In the genomic region with DNA sequence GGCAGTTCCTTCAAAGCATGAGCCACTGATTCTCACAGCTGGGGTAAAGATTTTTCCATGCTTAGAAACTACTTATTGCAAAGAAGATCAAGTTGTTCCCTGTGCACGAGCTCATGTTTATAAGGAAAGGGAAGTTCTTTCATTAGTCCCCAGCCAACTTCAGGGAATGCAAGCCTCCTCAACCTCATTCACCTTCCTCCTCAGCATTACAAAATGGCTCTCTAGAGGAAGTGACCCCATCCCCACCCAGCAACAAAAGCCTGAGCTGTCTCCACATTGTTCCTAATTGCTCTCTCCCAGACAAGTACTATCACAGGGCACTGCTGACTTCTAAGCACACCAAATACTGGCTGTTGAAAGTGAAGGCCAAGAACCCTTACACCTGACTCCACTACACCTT, we compare ENCODE assay signal across 26 mouse cellular contexts. TPM values are rescaled to one million over a fixed set of nuclear protein-coding genes. Genes with fewer than 3 reads are reported as not detected.
DNase-seq lines count a peak whose midpoint lies in the region; ATAC-seq and TF ChIP-seq lines count a peak whose summit lies in the region.
"Had no signal": no experiment of that assay in that cellular context is flagged by ENCODE, and none has a peak within 500 bp of the region (broad histone marks: within the 10 kb centered on the region; RNA-seq: fewer than 3 reads in every experiment).

No protein-coding gene starts in this region.

- peak overlapping the region; percentile 30 for H3K27ac ChIP-seq in heart, postnatal 0 days (ENCODE audit: low read depth)
- no peak overlapping the region for H3K27ac ChIP-seq in heart, embryonic 11.5 days (ENCODE audit: low read depth, low read length)
- peak overlapping the region; percentile 39 for H3K27ac ChIP-seq in bone marrow macrophage, adult 2 months (ENCODE audit: insufficient read depth, low read depth, low read length)
- H3K27ac ChIP-seq in lung, embryonic 16.5 days (ENCODE audit: low read length): peak overlapping the region; percentile 20; the same call in 1 of the 2 replicates
- H3K27ac ChIP-seq in midbrain, embryonic 13.5 days: no peak overlapping the region
- H3K27ac ChIP-seq: forebrain, embryonic 15.5 days; heart, embryonic 13.5 days; hindbrain, embryonic 12.5 days had no signal

- TF ChIP-seq EP300 in heart, postnatal 0 days (IDR thresholded peaks at IDR 0.05; ENCODE audit: low read depth): no peak

- TF ChIP-seq CTCF in heart, postnatal 0 days (IDR thresholded peaks at IDR 0.05; ENCODE audit: low read depth): no peak
- no peak for TF ChIP-seq CTCF in bone marrow macrophage, adult 2 months (IDR thresholded peaks at IDR 0.05; ENCODE audit: low read depth, low read length)

- H3K9me3 ChIP-seq in heart, postnatal 0 days (replicated peaks; ENCODE audit: control insufficient read depth, low read length): no peaks in the 10 kb centered on the region
- no peaks in the 10 kb centered on the region for H3K9me3 ChIP-seq in heart, embryonic 11.5 days (replicated peaks; ENCODE audit: control insufficient read depth, low read length)
- H3K9me3 ChIP-seq in lung, embryonic 16.5 days (ENCODE audit: control insufficient read depth, low read length): no peaks in the 10 kb centered on the region
- H3K9me3 ChIP-seq in midbrain, embryonic 13.5 days: no peaks in the 10 kb centered on the region
- H3K9me3 ChIP-seq: forebrain, embryonic 15.5 days; heart, embryonic 13.5 days; hindbrain, embryonic 12.5 days had no signal

- WGBS in heart, postnatal 0 days: 59% methylated on average over 1 of the region's 1 CpGs
- WGBS in heart, embryonic 11.5 days (ENCODE audit: insufficient replicate concordance): 50% methylated on average over 1 of the region's 1 CpGs
- 42% methylated on average over 1 of the region's 1 CpGs for WGBS in lung, embryonic 16.5 days
- 57% methylated on average over 1 of the region's 1 CpGs for WGBS in midbrain, embryonic 13.5 days

- H3K27me3 ChIP-seq in heart, postnatal 0 days (ENCODE audit: control insufficient read depth, insufficient read depth, low read length): no peaks in the 10 kb centered on the region
- no peaks in the 10 kb centered on the region for H3K27me3 ChIP-seq in heart, embryonic 11.5 days (ENCODE audit: control insufficient read depth, insufficient read depth, low read length)
- H3K27me3 ChIP-seq in lung, embryonic 16.5 days (ENCODE audit: control insufficient read depth, insufficient read depth, low read depth, low read length): no peaks in the 10 kb centered on the region
- no peaks in the 10 kb centered on the region for H3K27me3 ChIP-seq in midbrain, embryonic 13.5 days
- H3K27me3 ChIP-seq: forebrain, embryonic 15.5 days; heart, embryonic 13.5 days; hindbrain, embryonic 12.5 days had no signal

- H3K9ac ChIP-seq in heart, postnatal 0 days (replicated peaks; ENCODE audit: low read depth, low read length): no peak overlapping the region
- H3K9ac ChIP-seq in heart, embryonic 11.5 days (ENCODE audit: low read depth, low read length): no peak overlapping the region
- no peak overlapping the region for H3K9ac ChIP-seq in lung, embryonic 16.5 days (ENCODE audit: low read length)
- H3K9ac ChIP-seq in midbrain, embryonic 13.5 days (replicated peaks): no peak overlapping the region
- H3K9ac ChIP-seq: forebrain, embryonic 15.5 days; heart, embryonic 13.5 days; hindbrain, embryonic 12.5 days had no signal

- DNase-seq in heart, postnatal 0 days (ENCODE audit: low spot score): no peak
- DNase-seq in left cerebral cortex, postnatal 36 days (ENCODE audit: low spot score in 2 of 2): no peak
- DNase-seq in spleen, postnatal 4 days (ENCODE audit: low spot score in 2 of 2): no peak
- DNase-seq: adrenal gland, adult 2 months; cerebellum, adult 11-12 months; cerebellum, postnatal 25 days; kidney, adult 9 months; kidney, postnatal 36 days; liver; right cerebral cortex, postnatal 14 days; thymus, postnatal 4 days had no signal

- no peaks in the 10 kb centered on the region for H3K4me1 ChIP-seq in heart, postnatal 0 days (ENCODE audit: control insufficient read depth, insufficient read depth)
- no peaks in the 10 kb centered on the region for H3K4me1 ChIP-seq in heart, embryonic 11.5 days (ENCODE audit: control insufficient read depth, insufficient read depth, low read length)
- H3K4me1 ChIP-seq in bone marrow macrophage, adult 2 months (ENCODE audit: control insufficient read depth, insufficient read depth, low read length): peaks cover 43% of the 10 kb centered on the region
- no peaks in the 10 kb centered on the region for H3K4me1 ChIP-seq in lung, embryonic 16.5 days (replicated peaks; ENCODE audit: control insufficient read depth, insufficient read depth, low read length)
- no peaks in the 10 kb centered on the region for H3K4me1 ChIP-seq in midbrain, embryonic 13.5 days (replicated peaks)
- H3K4me1 ChIP-seq: forebrain, embryonic 15.5 days; heart, embryonic 13.5 days; hindbrain, embryonic 12.5 days had no signal

- ATAC-seq in heart, postnatal 0 days (ENCODE audit: insufficient read depth, low read depth): no peak
- ATAC-seq in heart, embryonic 11.5 days (replicated peaks; ENCODE audit: insufficient number of reproducible peaks, low FRiP score, low TSS enrichment): no peak
- peak; percentile 51; the same call in 1 of the 2 replicates for ATAC-seq in lung, embryonic 16.5 days (ENCODE audit: low read depth)
- ATAC-seq in megakaryocyte, adult 5-6 weeks (ENCODE audit: poor library complexity, severe bottlenecking): peak; percentile 56
- no peak for ATAC-seq in midbrain, embryonic 13.5 days
- ATAC-seq: forebrain, embryonic 15.5 days; inflammation-experienced regulatory T-cells, adult 6 months; midbrain, embryonic 16.5 days had no signal

- TF ChIP-seq POLR2A in bone marrow macrophage, adult 2 months (IDR thresholded peaks at IDR 0.05; ENCODE audit: borderline replicate concordance, low read depth, low read length): no peak

- H3K36me3 ChIP-seq in heart, postnatal 0 days (replicated peaks; ENCODE audit: control insufficient read depth, insufficient read depth, low read length): no peaks in the 10 kb centered on the region
- no peaks in the 10 kb centered on the region for H3K36me3 ChIP-seq in heart, embryonic 11.5 days (ENCODE audit: control insufficient read depth, insufficient read depth, low read length)
- no peaks in the 10 kb centered on the region for H3K36me3 ChIP-seq in lung, embryonic 16.5 days (ENCODE audit: control insufficient read depth, insufficient read depth, low read length)
- H3K36me3 ChIP-seq in midbrain, embryonic 13.5 days: no peaks in the 10 kb centered on the region
- H3K36me3 ChIP-seq: forebrain, embryonic 15.5 days; heart, embryonic 13.5 days; hindbrain, embryonic 12.5 days had no signal

- H3K4me3 ChIP-seq in heart, postnatal 0 days (ENCODE audit: low read depth, low read length): no peak overlapping the region
- H3K4me3 ChIP-seq in heart, embryonic 11.5 days (ENCODE audit: low read depth, low read length): no peak overlapping the region
- H3K4me3 ChIP-seq in bone marrow macrophage, adult 2 months (ENCODE audit: insufficient read depth, low read length): no peak overlapping the region
- H3K4me3 ChIP-seq in lung, embryonic 16.5 days (ENCODE audit: low read length): no peak overlapping the region
- H3K4me3 ChIP-seq in midbrain, embryonic 13.5 days (replicated peaks): no peak overlapping the region
- H3K4me3 ChIP-seq: erythroblast, embryonic 14.5 days; forebrain, embryonic 15.5 days; heart, embryonic 13.5 days; hindbrain, embryonic 12.5 days had no signal

- no peak overlapping the region for H3K4me2 ChIP-seq in heart, postnatal 0 days (ENCODE audit: low read depth, low read length)
- no peak overlapping the region for H3K4me2 ChIP-seq in heart, embryonic 11.5 days
- H3K4me2 ChIP-seq in lung, embryonic 16.5 days (ENCODE audit: low read depth, low read length): no peak overlapping the region
- H3K4me2 ChIP-seq in midbrain, embryonic 13.5 days (replicated peaks): no peak overlapping the region
- H3K4me2 ChIP-seq: forebrain, embryonic 15.5 days; heart, embryonic 13.5 days; hindbrain, embryonic 12.5 days had no signal

- intact Hi-C loops in left cerebral cortex, postnatal 36 days (cut with DNase I): no loop called here

RNA-seq across cellular contexts. Expression of a gene that starts 14.8 kb away (rescaled TPM):
- 8.0 and 10.6 TPM in 2 replicates for total RNA-seq in heart, postnatal 0 days (2014; rRNA removed; ENCODE audit: low replicate concordance)
- 6.0 and 6.3 TPM in 2 replicates for polyA plus RNA-seq in heart, postnatal 0 days (2015; fragmentation: Nextera tagmentation; extraction: Ambion mirVana)
- polyA plus RNA-seq in heart, embryonic 11.5 days (2014; fragmentation: Nextera tagmentation; extraction: Ambion mirVana): 8.3 and 9.9 TPM in 2 replicates
- polyA plus RNA-seq in bone marrow macrophage, adult 2 months (2012; ENCODE audit: insufficient read depth, insufficient read length, missing spikeins): 23.1 and 28.0 TPM in 2 replicates
- 17.6 and 19.3 TPM in 2 replicates for polyA plus RNA-seq in lung, embryonic 16.5 days (2015; fragmentation: Nextera tagmentation; extraction: Ambion mirVana)
- total RNA-seq in megakaryocyte, adult 5-6 weeks (2015): 27.6 and 28.5 TPM in 2 replicates
- 30.4 and 31.5 TPM in 2 replicates for total RNA-seq in megakaryocyte, adult 5-6 weeks (2017)
- 10 to 100 TPM; 22.9 to 30.1 TPM for total RNA-seq in left cerebral cortex, postnatal 36 days (2021)
- polyA plus RNA-seq in midbrain, embryonic 13.5 days (2015; fragmentation: Nextera tagmentation; extraction: Ambion mirVana): 20.7 and 24.1 TPM in 2 replicates
- polyA plus RNA-seq: erythroblast, embryonic 14.5 days had no signal

RNA-seq across cellular contexts. Expression of a gene that starts 34.2 kb away (rescaled TPM):
- 32.2 and 49.9 TPM in 2 replicates for total RNA-seq in heart, postnatal 0 days (2014; rRNA removed; ENCODE audit: low replicate concordance)
- polyA plus RNA-seq in heart, postnatal 0 days (2015; fragmentation: Nextera tagmentation; extraction: Ambion mirVana): 97.6 and 99.1 TPM in 2 replicates
- polyA plus RNA-seq in heart, embryonic 11.5 days (2014; fragmentation: Nextera tagmentation; extraction: Ambion mirVana): 78.5 and 82.0 TPM in 2 replicates
- 19.2 and 20.8 TPM in 2 replicates for polyA plus RNA-seq in bone marrow macrophage, adult 2 months (2012; ENCODE audit: insufficient read depth, insufficient read length, missing spikeins)
- polyA plus RNA-seq in lung, embryonic 16.5 days (2015; fragmentation: Nextera tagmentation; extraction: Ambion mirVana): 36.2 and 40.4 TPM in 2 replicates
- total RNA-seq in megakaryocyte, adult 5-6 weeks (2015): 34.2 and 38.7 TPM in 2 replicates
- total RNA-seq in megakaryocyte, adult 5-6 weeks (2017): 50.3 and 50.5 TPM in 2 replicates
- total RNA-seq in left cerebral cortex, postnatal 36 days (2021): 10 to 100 TPM; 40.6 to 42.7 TPM
- 42.8 and 47.4 TPM in 2 replicates for polyA plus RNA-seq in midbrain, embryonic 13.5 days (2015; fragmentation: Nextera tagmentation; extraction: Ambion mirVana)

RNA-seq across cellular contexts. Expression of a gene that starts 34.6 kb away (rescaled TPM):
- total RNA-seq in heart, postnatal 0 days (2014; rRNA removed; ENCODE audit: low replicate concordance): not detected in 2 replicates
- not detected in 2 replicates for polyA plus RNA-seq in heart, postnatal 0 days (2015; fragmentation: Nextera tagmentation; extraction: Ambion mirVana)
- polyA plus RNA-seq in heart, embryonic 11.5 days (2014; fragmentation: Nextera tagmentation; extraction: Ambion mirVana): 0.15 TPM in 1 of 2 replicates, not detected in the other
- not detected in 2 replicates for polyA plus RNA-seq in bone marrow macrophage, adult 2 months (2012; ENCODE audit: insufficient read depth, insufficient read length, missing spikeins)
- polyA plus RNA-seq in lung, embryonic 16.5 days (2015; fragmentation: Nextera tagmentation; extraction: Ambion mirVana): not detected in 2 replicates
- not detected in 2 replicates for total RNA-seq in megakaryocyte, adult 5-6 weeks (2015)
- not detected in 2 replicates for total RNA-seq in megakaryocyte, adult 5-6 weeks (2017)
- total RNA-seq in left cerebral cortex, postnatal 36 days (2021): not detected
- not detected in 2 replicates for polyA plus RNA-seq in midbrain, embryonic 13.5 days (2015; fragmentation: Nextera tagmentation; extraction: Ambion mirVana)
- total RNA-seq: adrenal gland, adult 2 months; layer of hippocampus, postnatal 10 days; left cerebral cortex, postnatal 14 days; MEL had no signal
- polyA plus RNA-seq: adrenal gland, adult 2 months; embryonic facial prominence, embryonic 11.5 days; erythroblast, embryonic 14.5 days; forebrain, embryonic 15.5 days; heart, embryonic 13.5 days; hindbrain, embryonic 12.5 days; inflammation-experienced regulatory T-cells, adult 6 months had no signal

RNA-seq across cellular contexts. Expression of a gene that starts 56.4 kb away (rescaled TPM):
- total RNA-seq in heart, postnatal 0 days (2014; rRNA removed; ENCODE audit: low replicate concordance): not detected in 2 replicates
- polyA plus RNA-seq in heart, postnatal 0 days (2015; fragmentation: Nextera tagmentation; extraction: Ambion mirVana): not detected in 2 replicates
- not detected in 2 replicates for polyA plus RNA-seq in heart, embryonic 11.5 days (2014; fragmentation: Nextera tagmentation; extraction: Ambion mirVana)
- not detected in 2 replicates for polyA plus RNA-seq in bone marrow macrophage, adult 2 months (2012; ENCODE audit: insufficient read depth, insufficient read length, missing spikeins)
- polyA plus RNA-seq in lung, embryonic 16.5 days (2015; fragmentation: Nextera tagmentation; extraction: Ambion mirVana): not detected in 2 replicates
- total RNA-seq in megakaryocyte, adult 5-6 weeks (2015): not detected in 2 replicates
- total RNA-seq in megakaryocyte, adult 5-6 weeks (2017): not detected in 2 replicates
- total RNA-seq in left cerebral cortex, postnatal 36 days (2021): not detected
- polyA plus RNA-seq in midbrain, embryonic 13.5 days (2015; fragmentation: Nextera tagmentation; extraction: Ambion mirVana): not detected in 2 replicates
- total RNA-seq: adrenal gland, adult 2 months; layer of hippocampus, postnatal 10 days; left cerebral cortex, postnatal 14 days; MEL had no signal
- polyA plus RNA-seq: adrenal gland, adult 2 months; embryonic facial prominence, embryonic 11.5 days; erythroblast, embryonic 14.5 days; forebrain, embryonic 15.5 days; heart, embryonic 13.5 days; hindbrain, embryonic 12.5 days; inflammation-experienced regulatory T-cells, adult 6 months; midbrain, embryonic 16.5 days had no signal

RNA-seq across cellular contexts. Expression of a gene that starts 57.1 kb away (rescaled TPM):
- total RNA-seq in heart, postnatal 0 days (2014; rRNA removed; ENCODE audit: low replicate concordance): not detected in 2 replicates
- not detected in 2 replicates for polyA plus RNA-seq in heart, postnatal 0 days (2015; fragmentation: Nextera tagmentation; extraction: Ambion mirVana)
- not detected in 2 replicates for polyA plus RNA-seq in heart, embryonic 11.5 days (2014; fragmentation: Nextera tagmentation; extraction: Ambion mirVana)
- polyA plus RNA-seq in bone marrow macrophage, adult 2 months (2012; ENCODE audit: insufficient read depth, insufficient read length, missing spikeins): not detected in 2 replicates
- polyA plus RNA-seq in lung, embryonic 16.5 days (2015; fragmentation: Nextera tagmentation; extraction: Ambion mirVana): 0.70 and 1.3 TPM in 2 replicates
- total RNA-seq in megakaryocyte, adult 5-6 weeks (2015): not detected in 2 replicates
- total RNA-seq in megakaryocyte, adult 5-6 weeks (2017): not detected in 2 replicates
- total RNA-seq in left cerebral cortex, postnatal 36 days (2021): not detected
- not detected in 2 replicates for polyA plus RNA-seq in midbrain, embryonic 13.5 days (2015; fragmentation: Nextera tagmentation; extraction: Ambion mirVana)
- total RNA-seq: adrenal gland, adult 2 months; layer of hippocampus, postnatal 10 days; left cerebral cortex, postnatal 14 days; MEL had no signal
- polyA plus RNA-seq: adrenal gland, adult 2 months; embryonic facial prominence, embryonic 11.5 days; erythroblast, embryonic 14.5 days; forebrain, embryonic 15.5 days; heart, embryonic 13.5 days; hindbrain, embryonic 12.5 days; inflammation-experienced regulatory T-cells, adult 6 months; midbrain, embryonic 16.5 days had no signal

Comparison
In these comparisons a context has a peak if more than half of its experiments do, and no peak if none do; other contexts are left out.
1. H3K27ac ChIP-seq: peak in heart, postnatal 0 days (single experiment), bone marrow macrophage, adult 2 months (single experiment) and lung, embryonic 16.5 days (single experiment); none in heart, embryonic 11.5 days (single experiment) and midbrain, embryonic 13.5 days (single experiment).
2. ATAC-seq: peak in lung, embryonic 16.5 days (single experiment) and megakaryocyte, adult 5-6 weeks (single experiment); none in heart, postnatal 0 days (single experiment), heart, embryonic 11.5 days (single experiment) and midbrain, embryonic 13.5 days (single experiment).